Mouse (Mus musculus): Measurements from ENCODE around the gene Adgrl2. TPM values are rescaled to one million over a fixed set of nuclear protein-coding genes. Genes with fewer than 3 reads are reported as not detected.

Gene Adgrl2
- total RNA-seq, 1 experiment from 2014 or later, result 0.10 TPM

DNA sequence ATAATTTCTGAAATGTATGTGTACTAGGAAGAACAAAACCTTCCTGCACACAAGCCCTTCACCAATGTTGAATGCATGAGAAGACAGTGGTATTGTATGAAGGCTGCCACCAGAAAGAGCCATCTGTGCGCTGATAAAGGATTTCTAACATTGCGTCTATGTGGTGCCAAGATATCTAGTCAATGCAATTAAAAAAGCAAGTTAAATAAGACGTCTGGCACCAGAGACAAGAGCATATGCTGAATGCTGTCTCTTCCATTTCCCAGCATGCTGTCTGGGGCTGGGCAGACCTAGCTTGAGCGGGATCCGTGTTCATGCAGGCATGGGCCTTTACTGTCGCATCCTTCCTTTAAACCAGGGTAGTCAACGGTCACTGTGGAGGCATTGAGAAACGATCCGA, 55.3 kb downstream of the Adgrl2 start:
- ATAC-seq (replicated peaks; ENCODE audit: insufficient number of reproducible peaks, low FRiP score, low TSS enrichment, poor library complexity, severe bottlenecking), result no peak

GRCm38 (mm10) chr3:148934279-148934678, 56.1 kb downstream of the Adgrl2 start:
- ATAC-seq (replicated peaks; ENCODE audit: insufficient number of reproducible peaks, low FRiP score, low TSS enrichment, poor library complexity, severe bottlenecking), result no peak

- ATAC-seq (replicated peaks; ENCODE audit: insufficient number of reproducible peaks, low FRiP score, low TSS enrichment, poor library complexity, severe bottlenecking), result peak; percentile 78
These were observed 57.2 kb downstream of the Adgrl2 start for GRCm38 (mm10) chr3:148933160-148933559.

GRCm38 (mm10) chr3:148930913-148931312, 59.4 kb downstream of the Adgrl2 start:
- no peak for ATAC-seq (replicated peaks; ENCODE audit: insufficient number of reproducible peaks, low FRiP score, low TSS enrichment, poor library complexity, severe bottlenecking)

DNA sequence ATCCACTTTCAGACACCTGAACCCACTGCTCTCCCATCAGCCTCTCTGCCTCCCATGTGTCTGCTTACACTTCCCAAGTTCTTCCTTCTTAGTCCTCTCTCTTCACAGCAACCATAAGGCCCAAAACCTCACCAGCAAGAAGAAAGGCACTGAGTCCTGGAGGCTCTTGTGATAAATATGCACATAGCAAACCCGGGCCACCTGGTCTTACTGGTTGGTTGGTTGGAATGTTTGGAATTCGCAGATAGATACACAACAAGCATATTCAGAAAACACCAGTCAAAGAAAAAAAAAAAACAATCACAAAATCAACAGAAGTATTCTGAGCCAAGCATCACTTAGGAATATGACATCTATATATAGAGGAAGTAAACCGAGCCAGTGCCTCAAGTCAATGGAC, 64.0 kb downstream of the Adgrl2 start:
- ATAC-seq (replicated peaks; ENCODE audit: insufficient number of reproducible peaks, low FRiP score, low TSS enrichment, poor library complexity, severe bottlenecking), result no peak

DNA sequence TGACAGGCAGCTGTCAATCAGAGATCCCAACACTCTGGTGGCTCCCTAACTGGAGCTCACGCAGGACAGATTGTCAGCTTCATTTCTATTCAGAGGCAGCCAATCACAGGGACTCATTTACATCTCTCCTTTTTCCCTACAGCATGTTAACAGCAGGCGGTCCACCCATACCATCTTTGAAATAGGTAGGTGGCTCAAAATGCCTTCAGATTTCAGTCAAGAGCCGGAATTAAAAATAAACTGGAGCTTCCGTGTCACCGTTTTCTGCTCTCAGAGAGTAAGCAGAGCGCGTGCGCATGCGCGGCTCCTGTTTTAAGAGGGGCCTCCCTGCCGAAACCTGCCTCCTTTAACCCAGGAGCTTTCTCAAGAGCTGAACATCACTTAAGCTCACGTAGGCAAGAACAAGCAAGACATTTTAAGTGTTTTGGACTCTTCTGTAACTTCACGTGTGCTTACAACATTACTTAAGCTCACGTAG, 67.7 kb downstream of the Adgrl2 start:
- no peak for ATAC-seq (replicated peaks; ENCODE audit: insufficient number of reproducible peaks, low FRiP score, low TSS enrichment, poor library complexity, severe bottlenecking)

DNA sequence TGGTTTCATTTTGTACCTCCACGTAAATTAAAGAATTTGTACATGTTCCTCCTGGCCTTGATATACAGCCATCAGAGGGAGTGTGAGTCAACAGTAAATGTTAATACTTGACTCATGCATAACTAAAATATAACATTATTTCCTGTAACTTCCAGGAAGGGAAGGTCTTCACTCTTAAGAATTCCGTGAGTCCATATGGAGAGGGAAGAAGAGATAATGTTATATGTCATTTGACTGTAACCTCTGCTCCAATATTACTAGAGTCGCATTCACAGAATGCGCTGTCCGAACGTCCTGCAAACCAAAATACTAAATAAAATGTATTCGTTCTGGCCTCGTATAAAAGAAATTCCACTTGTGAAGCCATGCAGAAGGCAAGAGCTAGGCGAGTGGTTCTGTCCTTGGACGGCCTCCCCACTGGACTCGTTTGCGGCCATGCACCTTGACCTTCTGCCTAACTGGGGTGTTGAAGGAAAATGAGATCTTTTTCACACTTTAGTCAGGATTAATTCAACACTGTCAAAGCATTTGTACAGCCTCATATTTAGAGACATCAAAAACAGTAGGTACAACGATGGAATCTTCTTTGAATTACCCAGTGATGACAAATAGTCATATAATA, 68.3 kb downstream of the Adgrl2 start:
- ATAC-seq (replicated peaks; ENCODE audit: insufficient number of reproducible peaks, low FRiP score, low TSS enrichment, poor library complexity, severe bottlenecking), result no peak

DNA sequence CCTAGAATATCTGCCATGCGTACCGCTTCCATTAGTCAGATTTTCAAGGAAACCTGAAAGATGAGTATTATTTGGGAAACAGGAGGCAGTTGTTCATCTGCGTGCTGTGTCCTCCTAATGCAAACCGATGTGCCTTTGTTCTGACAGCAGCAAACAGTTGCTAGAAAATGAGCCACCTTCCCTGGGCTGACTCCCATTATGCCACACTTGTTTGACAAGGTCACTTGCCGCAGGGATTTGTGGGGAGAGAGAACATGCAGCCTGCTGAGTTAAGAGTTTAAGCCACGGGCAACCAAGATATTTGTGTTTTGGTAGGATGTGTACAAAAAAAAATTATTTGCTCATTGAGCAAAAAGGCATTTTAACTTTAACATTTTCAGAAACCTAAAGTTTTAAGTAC, 69.5 kb downstream of the Adgrl2 start:
- ATAC-seq (replicated peaks; ENCODE audit: insufficient number of reproducible peaks, low FRiP score, low TSS enrichment, poor library complexity, severe bottlenecking), result no peak

- peak; percentile 90 for ATAC-seq (replicated peaks; ENCODE audit: insufficient number of reproducible peaks, low FRiP score, low TSS enrichment, poor library complexity, severe bottlenecking)
These were observed 71.9 kb downstream of the Adgrl2 start for GRCm38 (mm10) chr3:148918425-148918824.

DNA sequence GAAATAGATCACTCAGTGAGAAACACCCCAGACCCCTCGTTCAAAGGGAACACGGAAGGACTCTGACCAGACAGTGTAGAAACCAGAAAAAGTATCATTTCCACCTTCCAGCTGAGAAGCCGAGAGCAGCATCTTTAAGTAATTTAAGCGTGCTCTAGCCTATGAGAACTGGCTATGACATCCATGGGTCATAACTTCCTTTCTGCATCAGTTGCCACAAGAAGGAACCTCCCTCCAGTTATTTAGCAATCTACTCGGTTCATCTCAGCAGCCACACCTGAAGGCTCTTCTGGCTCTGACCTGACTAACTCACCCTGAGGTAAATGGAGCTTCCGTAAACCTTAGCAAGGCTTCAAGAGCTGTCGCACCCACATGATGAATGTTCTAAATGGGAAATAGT, 72.5 kb downstream of the Adgrl2 start:
- peak; percentile 70 for ATAC-seq (replicated peaks; ENCODE audit: insufficient number of reproducible peaks, low FRiP score, low TSS enrichment, poor library complexity, severe bottlenecking)

GRCm38 (mm10) chr3:148916226-148916625, 74.1 kb downstream of the Adgrl2 start:
- ATAC-seq (replicated peaks; ENCODE audit: insufficient number of reproducible peaks, low FRiP score, low TSS enrichment, poor library complexity, severe bottlenecking), result no peak

GRCm38 (mm10) chr3:148912944-148913684, 77.2 kb downstream of the Adgrl2 start:
- ATAC-seq (replicated peaks; ENCODE audit: insufficient number of reproducible peaks, low FRiP score, low TSS enrichment, poor library complexity, severe bottlenecking), result no peak

DNA sequence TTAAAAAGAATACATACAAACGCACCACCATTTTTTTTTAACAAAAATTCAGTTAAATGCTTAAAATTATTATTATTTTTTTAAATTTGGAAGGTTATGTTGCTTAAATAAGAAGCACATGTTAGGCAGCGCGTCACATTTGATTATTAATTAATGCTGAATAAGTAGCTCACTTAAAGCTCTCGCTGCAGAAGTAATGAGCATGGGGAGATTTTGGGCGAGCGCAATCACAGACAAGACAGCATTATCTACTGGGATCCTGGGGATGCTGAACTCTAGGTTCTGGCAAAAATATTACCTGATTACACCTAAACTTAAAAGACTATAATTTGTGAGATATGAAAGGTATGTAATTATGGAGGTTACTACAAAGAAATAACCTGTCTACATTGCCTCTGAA, 77.8 kb downstream of the Adgrl2 start:
- no peak for ATAC-seq (replicated peaks; ENCODE audit: insufficient number of reproducible peaks, low FRiP score, low TSS enrichment, poor library complexity, severe bottlenecking)

DNA sequence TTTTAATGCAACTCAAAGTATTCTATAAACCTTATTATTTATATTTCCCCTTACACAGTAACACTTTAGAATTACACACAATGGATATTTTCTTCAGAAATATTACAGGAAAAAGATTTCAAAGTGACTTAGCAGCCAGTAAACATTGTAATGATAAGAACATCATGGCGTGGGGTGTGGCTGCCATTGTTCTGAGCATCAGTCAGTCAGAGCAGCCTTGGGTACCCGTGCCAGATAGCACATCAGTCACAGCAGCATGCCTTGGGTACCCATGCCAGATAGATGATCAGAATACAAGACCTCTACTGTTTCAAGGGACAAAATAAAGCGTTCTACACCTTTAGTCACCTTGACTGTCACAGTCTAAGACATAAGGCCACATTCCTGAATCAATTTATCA, 82.5 kb downstream of the Adgrl2 start:
- ATAC-seq (replicated peaks; ENCODE audit: insufficient number of reproducible peaks, low FRiP score, low TSS enrichment, poor library complexity, severe bottlenecking), result no peak

DNA sequence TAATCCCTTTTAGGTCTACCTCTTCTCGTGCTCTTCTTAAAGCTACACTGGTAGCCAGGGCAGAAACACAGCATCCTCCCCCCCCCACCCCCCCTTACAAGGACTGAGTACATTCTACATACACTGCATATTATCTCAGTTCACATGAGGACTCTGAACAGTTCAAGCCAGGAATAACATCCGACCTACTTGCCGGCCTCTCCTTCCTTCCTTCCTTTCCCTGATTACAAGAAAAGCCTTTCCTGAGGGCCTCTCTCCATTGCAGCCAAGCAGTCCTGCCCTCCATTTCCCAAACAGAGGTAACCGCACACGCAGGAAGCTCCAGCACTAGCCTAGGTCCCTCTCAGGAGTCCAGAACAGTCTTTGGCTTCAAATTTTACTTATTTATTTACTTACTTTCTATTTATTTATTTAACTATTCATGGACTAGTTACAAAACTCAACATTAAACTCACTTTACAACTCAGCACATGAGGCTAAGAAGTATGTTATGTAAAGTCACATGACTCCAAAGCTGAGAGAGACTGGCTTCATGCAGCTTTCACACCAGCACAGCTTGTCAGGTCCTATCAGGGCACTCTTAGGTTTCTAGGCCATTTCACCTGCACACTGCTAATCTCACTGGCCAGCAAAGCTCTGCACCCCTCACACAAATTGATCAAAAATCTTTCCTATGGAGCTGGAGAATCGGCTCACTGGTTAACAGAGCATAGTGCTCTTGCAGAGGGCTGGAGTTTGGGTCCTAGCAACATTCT, 83.2 kb downstream of the Adgrl2 start:
- no peak for ATAC-seq (replicated peaks; ENCODE audit: insufficient number of reproducible peaks, low FRiP score, low TSS enrichment, poor library complexity, severe bottlenecking)

GRCm38 (mm10) chr3:148905906-148906779, 84.2 kb downstream of the Adgrl2 start:
- no peak for ATAC-seq (replicated peaks; ENCODE audit: insufficient number of reproducible peaks, low FRiP score, low TSS enrichment, poor library complexity, severe bottlenecking)

DNA sequence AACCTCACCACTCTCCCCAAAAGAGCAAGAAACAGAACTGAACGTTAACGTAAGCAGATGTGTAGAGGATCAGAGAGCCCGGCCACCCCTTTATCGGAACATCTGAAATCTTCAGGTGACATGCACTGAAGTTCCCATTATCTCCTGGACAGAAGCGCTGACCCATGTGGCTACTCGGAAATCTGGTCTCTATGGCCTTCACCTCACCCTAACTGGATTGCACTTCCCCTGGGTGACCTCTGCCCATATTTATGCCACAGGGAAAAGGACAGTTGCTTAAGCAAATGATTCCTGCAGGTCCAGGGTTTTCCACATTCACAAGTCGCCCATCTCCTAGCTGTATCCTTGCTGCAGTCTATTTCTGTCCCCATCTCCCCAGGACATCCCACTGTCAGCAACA, 84.9 kb downstream of the Adgrl2 start:
- ATAC-seq (replicated peaks; ENCODE audit: insufficient number of reproducible peaks, low FRiP score, low TSS enrichment, poor library complexity, severe bottlenecking), result no peak

GRCm38 (mm10) chr3:148899857-148900256, 90.5 kb downstream of the Adgrl2 start:
- no peak for ATAC-seq (replicated peaks; ENCODE audit: insufficient number of reproducible peaks, low FRiP score, low TSS enrichment, poor library complexity, severe bottlenecking)

DNA sequence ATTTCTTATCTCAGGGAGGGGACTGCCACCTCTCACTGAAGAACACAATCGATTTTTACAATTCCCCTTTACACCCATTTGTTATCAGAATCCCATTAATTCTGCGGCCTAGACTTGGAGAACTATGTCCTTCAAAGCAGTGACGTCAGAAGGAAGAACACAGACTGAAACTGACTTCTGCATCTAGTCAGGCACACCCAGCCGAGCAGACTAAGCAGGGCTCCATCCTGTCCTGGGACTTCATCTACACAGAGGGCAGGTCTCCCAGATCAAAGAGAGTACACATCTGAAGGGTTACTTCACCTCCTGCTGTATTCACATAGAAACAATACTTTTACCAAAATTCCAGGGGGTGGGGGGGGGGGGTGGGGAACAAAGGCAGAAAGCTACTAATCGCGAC, 90.9 kb downstream of the Adgrl2 start:
- ATAC-seq (replicated peaks; ENCODE audit: insufficient number of reproducible peaks, low FRiP score, low TSS enrichment, poor library complexity, severe bottlenecking), result no peak
